In the genomic region with DNA sequence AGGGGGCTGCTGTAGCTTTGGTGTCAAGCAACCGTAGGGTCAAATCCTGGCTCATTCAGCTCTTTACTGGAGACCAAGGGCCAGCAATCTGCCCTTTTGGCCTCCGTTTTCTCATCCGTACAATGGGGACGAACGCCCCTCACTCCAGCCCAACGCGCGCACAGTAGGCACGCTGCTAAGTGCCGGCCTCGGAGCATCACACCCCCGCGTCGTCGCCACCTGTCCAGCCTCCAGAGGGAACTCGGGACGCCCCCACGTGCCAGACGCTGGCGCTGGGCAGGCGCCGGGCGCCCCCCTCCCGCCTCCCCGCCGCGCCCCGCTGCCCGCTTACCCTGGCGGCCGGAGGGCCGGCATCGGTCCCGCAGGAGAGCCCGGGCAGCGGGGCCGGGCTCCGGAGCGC, we compare ENCODE assay signal across 8 mouse cellular contexts. TPM values are rescaled to one million over a fixed set of nuclear protein-coding genes. Genes with fewer than 3 reads are reported as not detected.
A peak's percentile ranks its signal among the peaks of the same experiment; 100 is the strongest.
DNase-seq lines count a peak whose midpoint lies in the region; ATAC-seq and TF ChIP-seq lines count a peak whose summit lies in the region.

No protein-coding gene starts in this region.

- peak overlapping the region; percentile 75 for H3K4me2 ChIP-seq in kidney, embryonic 15.5 days
- peak overlapping the region; percentile 88 for H3K4me2 ChIP-seq in heart, postnatal 0 days (ENCODE audit: low read depth, low read length)
- peak overlapping the region; percentile 75 for H3K4me2 ChIP-seq in midbrain, embryonic 11.5 days

- H3K27me3 ChIP-seq in kidney, embryonic 15.5 days = peaks cover 80% of the 10 kb centered on the region
- H3K27me3 ChIP-seq in heart, postnatal 0 days (ENCODE audit: control insufficient read depth, insufficient read depth, low read length) = peaks cover 40% of the 10 kb centered on the region
- peaks cover 50% of the 10 kb centered on the region for H3K27me3 ChIP-seq in midbrain, embryonic 11.5 days (ENCODE audit: control insufficient read depth, insufficient read depth, low read length)

- H3K36me3 ChIP-seq in kidney, embryonic 15.5 days = no peaks in the 10 kb centered on the region
- no peaks in the 10 kb centered on the region for H3K36me3 ChIP-seq in heart, postnatal 0 days (replicated peaks; ENCODE audit: control insufficient read depth, insufficient read depth, low read length)
- H3K36me3 ChIP-seq in midbrain, embryonic 11.5 days (ENCODE audit: control insufficient read depth, insufficient read depth, low read length) = no peaks in the 10 kb centered on the region

- ATAC-seq in kidney, embryonic 15.5 days (replicated peaks; ENCODE audit: low FRiP score) = no peak
- ATAC-seq in heart, postnatal 0 days (ENCODE audit: insufficient read depth, low read depth) = no peak
- no peak for ATAC-seq in midbrain, embryonic 11.5 days (ENCODE audit: low FRiP score)
- no peak for ATAC-seq in monocyte, adult 5-6 weeks (replicated peaks; ENCODE audit: insufficient number of reproducible peaks, low FRiP score, low TSS enrichment, poor library complexity, severe bottlenecking)

- H3K27ac ChIP-seq in kidney, embryonic 15.5 days = peak overlapping the region; percentile 15; the same call in 1 of the 2 replicates
- no peak overlapping the region for H3K27ac ChIP-seq in brown adipose tissue, adult 24 weeks (replicated peaks; ENCODE audit: low read depth, low read length)
- no peak overlapping the region for H3K27ac ChIP-seq in heart, postnatal 0 days (ENCODE audit: low read depth)
- no peak overlapping the region for H3K27ac ChIP-seq in midbrain, embryonic 11.5 days (ENCODE audit: low read depth, low read length)

- no peaks in the 10 kb centered on the region for H3K9me3 ChIP-seq in kidney, embryonic 15.5 days (replicated peaks)
- H3K9me3 ChIP-seq in heart, postnatal 0 days (replicated peaks; ENCODE audit: control insufficient read depth, low read length) = no peaks in the 10 kb centered on the region
- H3K9me3 ChIP-seq in midbrain, embryonic 11.5 days (ENCODE audit: control insufficient read depth, low read length) = no peaks in the 10 kb centered on the region

- TF ChIP-seq CTCF in heart, postnatal 0 days (IDR thresholded peaks at IDR 0.05; ENCODE audit: low read depth) = no peak

- peaks cover 73% of the 10 kb centered on the region for H3K4me1 ChIP-seq in kidney, embryonic 15.5 days
- H3K4me1 ChIP-seq in brown adipose tissue, adult 24 weeks (ENCODE audit: control insufficient read depth, insufficient read depth, insufficient read length, low read length) = 0 out of 2 replicates have a peak, but pooled peaks cover 5% of the 10 kb centered on the region
- peaks cover 22% of the 10 kb centered on the region for H3K4me1 ChIP-seq in heart, postnatal 0 days (ENCODE audit: control insufficient read depth, insufficient read depth)
- peaks cover 52% of the 10 kb centered on the region for H3K4me1 ChIP-seq in midbrain, embryonic 11.5 days (ENCODE audit: control insufficient read depth, insufficient read depth, low read length)

- WGBS in kidney, embryonic 15.5 days = 5% methylated on average over 24 of the region's 39 CpGs
- 2% methylated on average over 39 of the region's 39 CpGs for WGBS in heart, postnatal 0 days
- 3% methylated on average over 33 of the region's 39 CpGs for WGBS in midbrain, embryonic 11.5 days

- H3K9ac ChIP-seq in kidney, embryonic 15.5 days = peak overlapping the region; percentile 46
- H3K9ac ChIP-seq in heart, postnatal 0 days (replicated peaks; ENCODE audit: low read depth, low read length) = peak overlapping the region; percentile 40; the same call in 1 of the 2 replicates
- peak overlapping the region; percentile 71 for H3K9ac ChIP-seq in midbrain, embryonic 11.5 days (ENCODE audit: low read length)

- DNase-seq in kidney, postnatal 14 days = no peak
- no peak for DNase-seq in heart, postnatal 0 days (ENCODE audit: low spot score)
- no peak for DNase-seq in midbrain, embryonic 11.5 days (ENCODE audit: low spot score, missing footprints)
- DNase-seq in T-cell, adult 2 months (ENCODE audit: low spot score) = no peak
- no peak for DNase-seq in adipocyte (ENCODE audit: low spot score)

- H3K4me3 ChIP-seq in kidney, embryonic 15.5 days (replicated peaks) = peak overlapping the region; percentile 52
- peak overlapping the region; percentile 38 for H3K4me3 ChIP-seq in brown adipose tissue, adult 24 weeks (ENCODE audit: insufficient read depth, low read depth, low read length)
- H3K4me3 ChIP-seq in heart, postnatal 0 days (ENCODE audit: low read depth, low read length) = peak overlapping the region; percentile 46
- H3K4me3 ChIP-seq in midbrain, embryonic 11.5 days (ENCODE audit: low read depth, low read length) = peak overlapping the region; percentile 51

- no peak for TF ChIP-seq EP300 in heart, postnatal 0 days (IDR thresholded peaks at IDR 0.05; ENCODE audit: low read depth)

RNA-seq across cellular contexts. Expression of gene Tcf20, which starts 24.6 kb away (rescaled TPM):
- polyA plus RNA-seq in kidney, embryonic 15.5 days (2015; fragmentation: Nextera tagmentation; extraction: Ambion mirVana) = 8.4 and 9.3 TPM in 2 replicates
- 15.4 and 18.2 TPM in 2 replicates for polyA plus RNA-seq in brown adipose tissue, adult 24 weeks (2012; ENCODE audit: insufficient read depth, insufficient read length, missing spikeins)
- total RNA-seq in heart, postnatal 0 days (2014; rRNA removed; ENCODE audit: low replicate concordance) = 36.7 and 43.6 TPM in 2 replicates
- 3.0 TPM in 2 replicates for polyA plus RNA-seq in heart, postnatal 0 days (2015; fragmentation: Nextera tagmentation; extraction: Ambion mirVana)
- polyA plus RNA-seq in midbrain, embryonic 11.5 days (2014; fragmentation: Nextera tagmentation; extraction: Ambion mirVana) = 12.3 and 13.5 TPM in 2 replicates
- 77.4 to 104 TPM (median 81.3 TPM) in 3 replicates for total RNA-seq in monocyte, adult 5-6 weeks (2017)
